Mouse (Mus musculus): ENCODE measurements around the gene Grm5.
A peak's percentile ranks its signal among the peaks of the same experiment; 100 is the strongest.

Grm5 gene

DNA sequence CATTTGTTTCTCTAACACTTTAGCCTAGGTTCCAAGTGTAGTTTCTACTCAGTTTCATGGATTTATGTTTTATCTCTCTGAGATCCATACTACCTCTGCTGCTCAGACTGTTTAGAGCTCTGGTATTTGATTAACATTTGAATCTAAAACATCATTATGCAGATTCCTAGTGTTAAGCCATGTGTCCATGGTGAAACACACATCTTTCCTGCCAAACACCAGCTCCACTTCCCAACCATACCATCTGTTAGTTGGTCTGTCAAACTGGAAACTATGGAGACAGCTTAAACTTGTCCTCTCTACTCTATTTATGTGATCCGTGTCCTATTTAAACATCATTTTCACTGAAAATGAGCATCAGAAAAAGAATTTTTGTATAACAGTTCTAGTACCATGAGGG lies 203.6 kb downstream of the Grm5 start:
- TF ChIP-seq GATA4 (IDR thresholded peaks at IDR 0.05; ENCODE audit: insufficient replicate concordance, low read length): no peak

DNA sequence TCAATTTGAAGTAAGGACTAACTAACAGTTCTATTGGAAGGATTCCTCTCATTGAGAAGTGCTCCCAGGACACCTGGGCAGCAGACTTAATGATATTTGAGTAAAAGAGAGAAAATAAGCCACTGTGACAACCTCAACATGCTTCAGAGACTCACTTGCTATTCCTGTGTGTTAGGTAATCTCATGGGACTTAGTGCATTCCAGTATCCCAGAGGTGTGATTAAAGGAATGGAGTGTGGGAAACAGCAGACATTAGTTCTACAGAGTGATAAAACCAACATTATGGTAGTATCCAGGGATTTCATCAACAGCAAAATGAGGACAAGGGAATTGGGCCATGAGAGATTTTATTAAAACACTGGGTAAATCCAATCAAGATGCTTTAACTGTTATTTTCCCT lies 205.0 kb downstream of the Grm5 start:
- no peak for TF ChIP-seq GATA4 (IDR thresholded peaks at IDR 0.05; ENCODE audit: insufficient replicate concordance, low read length)

DNA sequence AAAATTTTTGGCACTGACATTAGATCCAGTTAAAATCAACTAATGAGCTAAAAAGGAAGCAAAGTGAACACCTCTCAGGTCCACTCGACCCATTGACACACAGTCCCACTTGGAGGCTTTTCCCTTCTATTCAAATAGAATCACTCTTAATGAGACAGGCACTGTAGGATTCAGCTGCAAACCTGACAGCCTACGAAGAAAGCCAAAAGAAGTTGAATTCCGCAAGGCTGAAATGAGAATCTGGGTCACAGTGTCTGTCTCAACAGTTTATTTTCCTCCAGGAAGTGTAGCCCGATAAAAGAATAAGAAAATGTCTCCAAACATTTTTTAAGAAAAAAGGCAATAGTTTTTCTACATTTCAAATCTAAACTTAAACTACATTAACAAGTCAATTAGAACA lies 209.9 kb downstream of the Grm5 start:
- no peak for TF ChIP-seq GATA4 (IDR thresholded peaks at IDR 0.05; ENCODE audit: insufficient replicate concordance, low read length)

DNA sequence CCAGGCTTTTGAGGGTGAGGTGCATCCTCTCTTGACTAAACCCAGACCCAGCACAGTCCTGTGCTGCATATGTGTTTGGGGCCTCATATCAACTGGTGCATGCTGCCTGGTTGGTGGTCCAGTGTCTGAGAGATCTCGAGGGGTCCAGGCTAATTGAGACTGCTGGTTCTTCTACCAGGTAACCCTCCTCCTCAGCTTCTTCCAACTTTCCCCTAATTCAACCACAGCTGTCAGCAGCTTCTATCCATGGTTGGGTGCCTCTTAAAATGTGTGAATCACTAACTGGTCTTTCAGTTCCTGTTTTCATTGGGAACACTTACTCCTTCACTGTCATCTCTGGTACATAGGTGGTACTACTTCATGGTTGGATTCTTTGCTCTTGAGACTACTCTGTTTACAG lies 240.9 kb downstream of the Grm5 start:
- TF ChIP-seq GATA4 (IDR thresholded peaks at IDR 0.05; ENCODE audit: insufficient replicate concordance, low read length): no peak

DNA sequence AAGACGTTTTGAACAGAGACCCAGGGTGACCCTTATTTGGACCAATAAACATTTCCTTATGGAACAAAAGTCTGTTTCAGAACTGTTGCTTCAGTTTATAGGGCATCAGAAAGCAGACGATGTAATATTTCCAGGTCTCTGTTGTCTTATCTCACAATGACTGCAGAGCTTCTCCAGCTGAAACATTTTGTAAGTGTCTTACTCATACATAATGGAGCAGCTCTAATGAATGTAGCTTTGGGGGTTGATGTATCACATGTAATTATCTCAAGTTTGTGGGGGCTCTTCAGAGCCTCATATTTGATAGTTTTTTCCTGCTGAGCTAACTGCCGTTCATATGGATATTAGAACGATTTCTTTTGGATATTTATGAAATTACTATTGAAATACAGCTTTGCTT lies 250.7 kb downstream of the Grm5 start:
- no peak for TF ChIP-seq GATA4 (IDR thresholded peaks at IDR 0.05; ENCODE audit: insufficient replicate concordance, low read length)

DNA sequence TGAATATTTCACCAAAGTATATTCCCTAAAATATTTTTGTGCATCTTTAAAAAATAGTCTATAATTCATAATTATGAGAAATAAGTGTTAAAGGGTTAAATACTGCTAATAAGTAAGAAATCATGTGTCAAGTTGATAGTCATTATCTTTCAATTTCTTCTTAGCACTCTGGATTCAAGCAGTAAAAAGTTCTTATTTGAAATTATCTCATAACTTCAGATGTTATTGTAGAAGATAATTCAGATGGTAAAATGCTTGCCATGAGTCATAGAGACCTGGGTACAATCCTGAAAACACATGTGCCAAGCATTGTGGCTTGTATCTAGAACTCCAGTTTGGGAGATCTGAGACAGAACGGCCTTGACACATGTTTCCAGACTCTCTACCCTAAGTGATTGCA lies 254.6 kb downstream of the Grm5 start:
- TF ChIP-seq GATA4 (IDR thresholded peaks at IDR 0.05; ENCODE audit: insufficient replicate concordance, low read length): no peak

DNA sequence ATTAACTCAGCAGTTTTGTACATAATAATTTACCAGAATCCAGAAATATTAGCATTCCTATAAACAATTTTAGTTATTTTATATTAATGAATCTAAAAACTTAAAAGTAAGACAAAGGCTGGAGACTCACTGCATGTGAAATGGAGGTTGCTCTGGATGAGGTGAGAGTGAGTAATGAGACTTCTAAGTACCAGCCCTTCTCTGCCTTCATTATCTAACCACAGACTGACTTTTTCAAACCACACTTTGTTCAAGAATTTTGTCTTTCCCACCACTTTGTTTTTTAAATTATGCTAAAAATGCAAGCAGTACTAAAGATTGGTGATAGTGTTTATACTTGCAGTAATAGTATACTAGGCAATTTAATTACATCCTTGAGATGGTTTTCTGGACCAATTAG lies 259.5 kb downstream of the Grm5 start:
- no peak for TF ChIP-seq GATA4 (IDR thresholded peaks at IDR 0.05; ENCODE audit: insufficient replicate concordance, low read length)

DNA sequence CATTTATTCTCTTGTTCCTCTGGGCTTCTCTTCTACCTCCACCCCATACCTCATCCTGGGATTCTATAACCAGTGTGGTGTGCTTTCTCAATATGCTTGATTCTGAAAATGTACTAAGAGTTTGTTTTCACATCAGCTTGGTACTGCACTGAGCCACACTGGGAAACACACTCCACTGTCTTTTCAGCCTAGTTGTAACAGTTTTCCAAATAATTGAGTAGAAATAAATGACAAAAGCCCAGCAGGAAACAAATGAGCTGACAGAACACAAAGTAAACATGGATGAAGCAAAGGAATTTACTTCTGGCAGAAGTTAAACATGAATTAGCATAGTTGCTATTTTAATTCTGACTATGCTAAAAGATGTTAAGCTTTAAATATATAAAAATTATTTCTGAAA lies 262.1 kb downstream of the Grm5 start:
- TF ChIP-seq GATA4 (IDR thresholded peaks at IDR 0.05; ENCODE audit: insufficient replicate concordance, low read length): no peak

DNA sequence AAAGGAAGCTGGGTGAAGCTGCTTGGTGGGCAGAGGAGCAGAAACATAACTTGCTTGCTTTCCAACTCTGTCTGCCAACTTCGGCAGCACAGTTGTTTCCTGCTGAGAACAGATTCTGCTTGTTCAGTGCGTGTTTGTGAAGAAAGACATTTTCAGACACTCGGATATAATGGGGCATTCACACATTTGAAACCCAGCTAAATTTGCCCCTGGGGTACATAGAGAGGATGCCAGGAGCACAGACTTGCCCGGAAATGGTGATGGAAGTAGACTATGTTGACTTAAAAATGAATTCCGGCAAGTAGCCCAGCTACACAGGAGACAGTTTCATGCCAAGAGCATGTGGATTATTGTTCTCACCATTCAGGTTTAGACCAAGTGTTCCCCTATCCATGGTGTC lies 342.0 kb downstream of the Grm5 start:
- no peak for TF ChIP-seq GATA4 (IDR thresholded peaks at IDR 0.05; ENCODE audit: insufficient replicate concordance, low read length)

DNA sequence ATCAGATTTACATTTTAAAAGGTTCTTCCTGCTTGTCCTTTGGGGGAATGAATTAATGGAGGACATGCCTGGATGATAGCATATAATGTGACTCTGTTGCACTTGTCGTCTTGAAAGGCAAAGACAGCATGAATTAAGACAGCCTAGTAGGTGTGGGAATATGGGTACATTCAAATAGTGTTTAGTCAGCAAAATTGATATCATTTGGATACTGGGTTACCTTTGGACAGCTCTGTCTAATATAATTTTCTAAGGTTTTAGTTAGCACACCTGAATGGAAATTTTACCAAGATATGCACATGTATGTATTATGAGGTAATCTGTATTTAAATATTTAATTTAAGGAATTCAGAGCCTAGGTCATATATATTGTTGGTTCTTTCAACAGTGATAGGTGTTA lies 353.4 kb downstream of the Grm5 start:
- no peak for TF ChIP-seq GATA4 (IDR thresholded peaks at IDR 0.05; ENCODE audit: insufficient replicate concordance, low read length)

DNA sequence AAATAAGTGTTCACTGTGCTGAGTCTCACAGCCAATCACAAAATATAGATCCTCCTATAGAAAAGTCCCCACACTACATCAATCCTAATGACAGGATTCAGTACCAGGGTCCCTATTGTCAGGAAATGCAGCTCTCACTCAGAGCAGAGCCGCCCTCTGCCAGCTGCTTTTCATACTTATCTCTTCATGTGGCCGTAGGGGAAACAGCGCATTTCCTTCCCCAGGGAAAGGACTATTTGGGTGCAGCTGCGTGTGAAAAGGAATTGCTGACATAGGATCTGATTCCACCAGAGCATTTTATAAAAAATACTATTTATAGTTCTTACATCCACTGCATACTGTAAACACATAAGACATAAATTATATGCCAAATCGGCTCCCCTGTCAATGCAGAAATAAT lies 354.3 kb downstream of the Grm5 start:
- TF ChIP-seq GATA4 (IDR thresholded peaks at IDR 0.05; ENCODE audit: insufficient replicate concordance, low read length): peak; percentile 88

DNA sequence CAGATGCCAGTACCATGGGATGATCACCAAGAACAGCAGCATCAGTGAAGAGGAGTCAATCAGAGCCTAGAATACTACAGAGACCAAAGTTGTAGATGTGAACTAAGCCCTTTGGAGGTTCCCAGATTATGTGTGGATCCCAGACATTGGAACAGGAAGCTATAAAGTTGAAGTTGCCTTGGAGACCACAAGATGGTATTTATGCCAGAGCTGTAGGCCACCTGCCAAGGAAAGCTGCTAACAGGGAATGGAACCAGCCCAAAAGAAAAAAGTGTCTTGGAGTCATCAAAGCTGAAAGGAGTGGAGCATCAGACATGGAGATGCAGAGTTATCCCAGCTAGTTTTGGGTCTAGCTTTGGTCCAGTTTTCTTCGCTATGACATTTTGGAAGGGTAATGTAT lies 366.2 kb downstream of the Grm5 start:
- no peak for TF ChIP-seq GATA4 (IDR thresholded peaks at IDR 0.05; ENCODE audit: insufficient replicate concordance, low read length)

DNA sequence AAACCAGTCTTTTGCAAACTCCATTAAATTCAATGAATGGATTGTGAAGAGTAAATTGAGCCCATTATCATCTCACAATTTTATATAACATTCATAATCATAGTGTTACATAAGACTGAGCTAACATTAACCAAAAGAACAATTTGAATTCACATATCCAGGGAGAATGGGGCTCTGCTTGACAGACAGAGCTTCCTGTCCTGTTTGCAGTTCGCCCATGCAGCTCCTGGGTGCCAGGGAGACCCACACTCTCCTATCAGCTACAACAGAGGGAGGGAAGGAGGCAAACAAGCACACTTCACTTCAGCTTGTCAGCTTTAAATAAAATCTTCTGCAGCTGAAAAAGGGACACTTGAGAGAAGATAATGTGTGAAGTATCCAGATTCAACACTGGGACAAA lies 389.2 kb downstream of the Grm5 start:
- no peak for TF ChIP-seq GATA4 (IDR thresholded peaks at IDR 0.05; ENCODE audit: insufficient replicate concordance, low read length)

DNA sequence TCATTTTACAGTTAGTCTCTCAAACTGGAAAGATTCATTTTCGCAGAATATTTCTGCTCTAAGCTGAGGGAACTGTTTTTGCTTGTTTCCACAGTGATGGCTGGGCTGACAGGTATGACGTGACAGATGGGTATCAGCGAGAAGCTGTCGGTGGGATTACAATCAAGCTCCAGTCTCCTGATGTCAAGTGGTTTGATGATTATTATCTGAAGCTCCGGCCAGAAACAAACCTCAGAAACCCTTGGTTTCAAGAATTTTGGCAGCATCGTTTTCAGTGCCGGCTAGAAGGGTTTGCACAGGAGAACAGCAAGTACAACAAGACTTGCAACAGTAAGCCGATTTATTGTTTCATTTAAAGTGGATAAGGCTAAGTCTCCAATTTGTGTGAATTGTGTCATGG lies 391.1 kb downstream of the Grm5 start:
- no peak for TF ChIP-seq GATA4 (IDR thresholded peaks at IDR 0.05; ENCODE audit: insufficient replicate concordance, low read length)

DNA sequence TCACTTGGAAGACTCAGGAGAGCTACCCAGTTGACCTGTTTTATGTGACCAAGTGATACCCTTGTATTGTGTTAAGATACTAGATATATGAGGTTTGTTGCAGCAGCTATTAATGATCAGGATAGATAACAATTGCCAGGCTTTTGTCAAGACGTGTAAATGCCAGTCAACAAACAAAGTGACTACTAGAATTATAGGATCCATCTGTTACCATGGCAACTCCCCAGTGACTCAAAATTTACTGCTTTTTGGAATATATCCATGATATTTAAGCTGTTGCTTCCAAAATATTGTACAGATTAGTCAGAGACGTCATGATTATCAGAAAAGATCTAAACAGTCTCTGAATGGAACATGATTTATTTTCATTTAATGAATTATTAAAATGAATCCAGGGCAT lies 399.5 kb downstream of the Grm5 start:
- no peak for TF ChIP-seq GATA4 (IDR thresholded peaks at IDR 0.05; ENCODE audit: insufficient replicate concordance, low read length)

DNA sequence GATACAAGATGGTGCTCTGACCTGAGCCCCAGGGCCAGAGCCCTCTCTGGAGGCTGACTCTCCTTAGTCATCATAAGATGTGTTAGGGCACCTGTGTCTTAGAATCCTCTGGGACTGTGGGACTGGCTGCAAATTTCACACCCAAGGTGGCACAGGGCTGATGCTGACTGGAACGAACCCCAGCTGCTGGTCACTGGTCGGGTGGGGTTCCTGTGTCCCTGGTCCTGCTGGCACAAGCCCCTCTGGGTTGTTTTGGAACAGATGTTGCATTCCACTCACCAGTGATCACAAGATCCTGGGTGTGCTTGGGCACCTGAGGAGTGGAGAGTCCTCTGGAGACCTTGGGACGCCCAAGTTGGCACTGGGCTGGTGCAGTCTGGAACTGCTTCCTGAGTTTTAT lies 430.5 kb downstream of the Grm5 start:
- no peak for TF ChIP-seq GATA4 (IDR thresholded peaks at IDR 0.05; ENCODE audit: insufficient replicate concordance, low read length)

DNA sequence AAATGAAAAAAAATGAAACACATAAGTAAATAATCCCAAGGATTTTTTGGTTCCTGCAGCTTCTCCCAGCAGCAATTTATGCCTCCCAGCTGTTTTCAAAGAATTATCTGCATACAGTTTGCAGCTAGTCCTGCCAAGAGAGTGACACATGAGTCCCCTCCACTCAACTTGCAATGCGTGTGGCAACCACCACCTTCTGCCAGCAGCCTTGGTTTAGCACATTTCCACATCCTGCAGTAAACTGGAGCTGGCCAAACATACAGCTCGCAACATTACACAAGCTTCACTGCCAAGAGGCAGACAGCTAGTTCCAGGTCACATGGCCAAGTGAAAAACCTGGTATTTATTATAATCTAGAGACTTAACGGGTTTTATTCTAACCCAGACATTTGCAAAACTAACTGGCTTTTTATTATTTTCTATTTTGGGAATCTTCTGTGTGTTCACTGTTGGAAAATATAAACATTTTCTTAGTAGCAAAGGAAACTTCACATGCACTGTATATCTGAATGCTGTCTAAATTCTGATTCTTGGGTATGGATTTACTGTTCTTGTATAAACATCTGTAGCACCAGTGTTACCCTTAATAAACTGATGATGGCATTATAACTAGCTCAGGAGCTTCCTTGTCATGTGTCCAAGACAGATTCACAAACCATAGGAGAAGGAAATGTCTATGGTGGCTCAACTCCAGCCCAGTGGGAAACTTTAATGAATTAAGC lies 443.6 kb downstream of the Grm5 start:
- TF ChIP-seq GATA4 (IDR thresholded peaks at IDR 0.05; ENCODE audit: insufficient replicate concordance, low read length): no peak
